Mouse (Mus musculus): ENCODE data around the gene Spata6. TPM values are rescaled to one million over a fixed set of nuclear protein-coding genes. Genes with fewer than 3 reads are reported as not detected.
A peak's percentile ranks its signal among the peaks of the same experiment; 100 is the strongest.

Gene Spata6
- polyA plus RNA-seq (2016; fragmentation: Nextera tagmentation; extraction: Ambion mirVana) = 27.9 and 32.9 TPM in 2 replicates

DNA sequence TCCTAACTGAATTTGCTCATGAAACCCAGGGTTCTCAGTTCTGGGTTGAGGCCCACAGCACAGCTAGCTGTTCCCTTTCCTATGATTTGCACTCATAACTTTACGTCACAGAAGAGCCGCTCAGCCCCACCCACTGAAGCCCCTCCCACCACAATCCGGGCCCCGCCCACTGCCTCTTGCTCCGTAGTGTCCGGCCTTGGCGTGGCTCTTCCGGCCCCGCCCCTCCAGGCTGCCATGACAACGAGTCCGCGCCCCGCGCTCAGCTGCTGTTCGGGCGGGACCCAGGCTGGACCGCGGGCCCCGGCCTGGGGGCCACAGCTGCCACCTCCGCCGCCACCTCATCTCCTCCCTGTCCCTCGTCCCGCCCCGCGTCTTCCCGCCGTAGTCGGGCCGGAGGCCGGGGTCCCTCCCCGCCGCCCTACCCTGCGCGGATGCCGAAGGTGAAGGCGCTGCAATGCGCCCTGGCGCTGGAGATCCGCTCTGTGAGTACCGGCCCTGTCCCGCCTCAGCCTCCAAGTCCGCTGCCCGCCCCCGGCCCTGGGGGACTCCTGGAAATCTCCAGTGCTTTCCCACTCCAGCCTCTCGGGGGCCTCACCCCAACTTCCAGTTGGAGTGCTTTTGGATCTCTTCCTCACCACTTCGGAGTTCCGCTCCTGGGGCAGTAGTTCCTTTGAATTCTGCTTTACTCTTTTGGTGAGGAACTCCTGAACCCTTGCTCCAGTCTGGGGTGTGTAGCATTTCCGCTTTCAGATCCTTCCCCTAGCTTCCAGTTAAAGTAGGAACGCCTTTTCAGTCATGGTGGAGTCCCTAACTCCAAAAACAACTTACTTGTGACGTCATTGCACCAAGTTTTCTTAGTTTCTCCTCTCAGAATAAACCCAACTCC lies at the start of gene Spata6:
Gene Spata6 (plus strand): TSS at position 209 of the 886 bp plus-strand sequence.
- H3K4me2 ChIP-seq = peak within 1 kb of the TSS; percentile 74
- under 1% methylated on average over 50 of the region's 50 CpGs for WGBS
- peak; percentile 94 for ATAC-seq (ENCODE audit: insufficient number of reproducible peaks, insufficient read depth, low FRiP score, low TSS enrichment, low read depth)
- H3K4me1 ChIP-seq (replicated peaks) = peaks cover 8% of the 10 kb centered on the region
- no peaks in the 10 kb centered on the region for H3K9me3 ChIP-seq
- peak within 1 kb of the TSS; percentile 86 for H3K4me3 ChIP-seq (replicated peaks)
- peak within 1 kb of the TSS; percentile 84 for H3K27ac ChIP-seq
- H3K9ac ChIP-seq (replicated peaks) = peak within 1 kb of the TSS; percentile 81
- no peaks in the 10 kb centered on the region for H3K27me3 ChIP-seq
- peaks cover 4% of the 10 kb centered on the region; the same call in 1 of the 2 replicates for H3K36me3 ChIP-seq

DNA sequence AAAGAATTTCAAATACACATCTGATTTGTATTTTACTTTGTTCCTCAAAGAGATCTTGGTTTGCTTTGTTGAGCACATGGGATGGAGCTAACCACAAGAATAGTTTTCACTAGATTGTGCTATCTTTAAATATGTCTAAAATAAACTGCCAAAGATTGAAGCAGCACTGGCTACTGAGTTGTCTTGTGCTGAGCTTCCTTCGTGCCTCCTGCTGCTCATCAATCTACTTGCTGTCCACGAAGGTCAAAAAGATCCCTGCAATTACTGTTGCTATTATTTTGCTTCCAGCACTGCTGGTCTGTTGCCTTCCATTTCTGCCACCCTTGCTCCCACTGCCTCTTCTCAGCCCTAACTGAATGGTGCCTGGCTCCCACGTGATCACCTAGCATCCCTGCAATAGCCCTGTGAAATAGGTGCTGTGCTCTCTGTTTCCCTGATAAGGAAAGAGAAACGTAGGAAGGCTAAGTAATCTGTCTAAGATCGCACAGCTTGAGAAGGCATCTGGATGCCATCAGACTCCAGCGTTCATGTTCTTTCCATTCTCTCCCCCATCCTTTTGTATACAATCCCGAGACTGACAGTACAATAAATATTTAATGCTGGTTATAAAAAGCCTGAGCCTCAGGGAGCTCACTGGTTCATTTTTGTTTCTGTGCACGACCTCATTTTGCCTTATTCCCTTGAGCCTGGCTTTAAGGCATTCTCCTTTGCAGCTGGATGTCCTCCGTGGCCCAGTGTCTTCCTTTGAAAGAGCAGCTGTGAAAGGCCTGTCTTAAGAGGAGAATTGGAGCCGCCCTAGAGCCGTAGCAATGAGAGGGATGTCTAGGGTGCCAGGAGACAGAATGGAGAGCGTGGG lies 49.0 kb upstream of the Spata6 start:
- no peak overlapping the region for H3K9ac ChIP-seq (replicated peaks)
- no peak overlapping the region for H3K4me3 ChIP-seq (replicated peaks)
- peak overlapping the region; percentile 13; the same call in 1 of the 2 replicates for H3K27ac ChIP-seq
- no peak overlapping the region; the same call in 1 of the 2 replicates for H3K4me2 ChIP-seq
- WGBS = 19% methylated on average over 12 of the region's 12 CpGs
- no peaks in the 10 kb centered on the region for H3K9me3 ChIP-seq
- H3K27me3 ChIP-seq = no peaks in the 10 kb centered on the region
- peaks cover 9% of the 10 kb centered on the region; the same call in 1 of the 2 replicates for H3K4me1 ChIP-seq (replicated peaks)
- H3K36me3 ChIP-seq = no peaks in the 10 kb centered on the region
- ATAC-seq (ENCODE audit: insufficient number of reproducible peaks, insufficient read depth, low FRiP score, low TSS enrichment, low read depth) = peak; percentile 45; the same call in 1 of the 2 replicates

DNA sequence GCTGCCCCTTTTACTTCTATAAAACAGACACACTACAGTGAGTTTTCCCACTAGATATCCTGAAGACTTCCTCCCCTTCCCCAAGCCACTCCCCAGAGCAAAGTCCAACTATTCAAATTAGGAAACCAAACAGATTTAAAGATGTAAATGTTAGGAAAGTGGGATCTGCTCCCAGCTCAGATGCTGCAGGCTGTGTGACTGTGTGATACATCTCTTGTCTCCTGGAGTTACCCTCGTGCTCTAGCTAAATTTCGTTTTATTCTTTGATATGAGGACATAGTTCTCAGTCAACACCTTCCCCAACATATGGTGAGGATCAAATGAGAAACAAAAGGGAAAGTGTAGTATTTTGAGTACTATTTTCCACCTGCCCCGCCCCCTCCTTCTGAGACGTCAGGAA lies 48.3 kb upstream of the Spata6 start:
- no peaks in the 10 kb centered on the region for H3K27me3 ChIP-seq
- H3K4me1 ChIP-seq (replicated peaks) = peaks cover 9% of the 10 kb centered on the region; the same call in 1 of the 2 replicates
- no peak for ATAC-seq (ENCODE audit: insufficient number of reproducible peaks, insufficient read depth, low FRiP score, low TSS enrichment, low read depth)
- WGBS = 55% methylated on average over 4 of the region's 4 CpGs
- peak overlapping the region; percentile 13; the same call in 1 of the 2 replicates for H3K27ac ChIP-seq
- no peak overlapping the region for H3K9ac ChIP-seq (replicated peaks)
- no peak overlapping the region for H3K4me3 ChIP-seq (replicated peaks)
- H3K4me2 ChIP-seq = no peak overlapping the region; the same call in 1 of the 2 replicates
- no peaks in the 10 kb centered on the region for H3K9me3 ChIP-seq
- no peaks in the 10 kb centered on the region for H3K36me3 ChIP-seq

DNA sequence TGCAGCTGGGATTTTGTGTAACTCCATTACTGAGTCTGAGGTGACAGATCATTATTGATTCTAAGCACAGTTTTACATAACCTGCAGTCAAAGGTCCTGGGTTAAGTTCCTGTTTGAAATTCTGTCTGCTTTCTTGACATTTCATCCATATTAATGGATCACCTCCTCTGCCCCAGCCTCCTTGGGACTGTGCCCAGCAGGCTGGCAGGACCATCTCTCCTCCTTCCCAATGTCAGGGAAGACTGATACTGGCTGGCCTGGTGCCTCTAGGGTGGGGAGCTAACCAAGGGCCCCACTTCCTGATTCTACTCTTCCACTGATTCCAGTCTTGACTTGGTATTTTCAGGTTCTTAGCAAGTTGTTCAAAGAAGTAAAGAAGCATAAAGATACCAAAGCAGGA lies 45.9 kb upstream of the Spata6 start:
- ATAC-seq (ENCODE audit: insufficient number of reproducible peaks, insufficient read depth, low FRiP score, low TSS enrichment, low read depth) = no peak
- Histone ChIP-seq H3K4me2 (no peak overlapping the region), H3K4me3 (replicated peaks) (no peak overlapping the region), H3K27ac (no peak overlapping the region), H3K9ac (replicated peaks) (no peak overlapping the region), H3K27me3 (no peaks in the 10 kb centered on the region), H3K36me3 (no peaks in the 10 kb centered on the region), H3K4me1 (replicated peaks) (peaks cover 9% of the 10 kb centered on the region; the same call in 1 of the 2 replicates), H3K9me3 (no peaks in the 10 kb centered on the region)

DNA sequence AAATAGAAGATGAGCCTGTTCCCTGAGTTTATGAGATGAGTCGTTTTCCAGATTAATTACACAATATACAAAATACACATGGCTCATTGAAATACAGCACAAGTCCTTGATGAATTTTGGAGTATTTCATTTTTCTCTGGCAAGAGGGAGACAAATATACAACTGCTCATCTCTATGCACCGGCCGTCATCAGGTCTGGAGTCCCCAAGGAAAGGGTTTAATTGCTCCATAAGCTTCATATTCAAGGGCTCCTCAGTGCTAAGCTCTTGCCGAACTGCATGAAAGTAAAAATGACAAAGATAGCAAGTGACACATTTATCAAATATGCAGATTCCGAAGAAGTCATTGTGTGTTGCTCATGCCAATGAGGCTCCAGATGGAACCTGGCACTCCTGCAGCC lies 37.9 kb upstream of the Spata6 start:
- Histone ChIP-seq H3K4me2 (no peak overlapping the region), H3K36me3 (no peaks in the 10 kb centered on the region), H3K27ac (no peak overlapping the region), H3K4me3 (replicated peaks) (no peak overlapping the region), H3K27me3 (no peaks in the 10 kb centered on the region), H3K9me3 (no peaks in the 10 kb centered on the region), H3K4me1 (replicated peaks) (0 out of 2 replicates have a peak, but pooled peaks cover 4% of the 10 kb centered on the region), H3K9ac (replicated peaks) (no peak overlapping the region)
- WGBS = 88% methylated on average over 5 of the region's 5 CpGs
- no peak for ATAC-seq (ENCODE audit: insufficient number of reproducible peaks, insufficient read depth, low FRiP score, low TSS enrichment, low read depth)

DNA sequence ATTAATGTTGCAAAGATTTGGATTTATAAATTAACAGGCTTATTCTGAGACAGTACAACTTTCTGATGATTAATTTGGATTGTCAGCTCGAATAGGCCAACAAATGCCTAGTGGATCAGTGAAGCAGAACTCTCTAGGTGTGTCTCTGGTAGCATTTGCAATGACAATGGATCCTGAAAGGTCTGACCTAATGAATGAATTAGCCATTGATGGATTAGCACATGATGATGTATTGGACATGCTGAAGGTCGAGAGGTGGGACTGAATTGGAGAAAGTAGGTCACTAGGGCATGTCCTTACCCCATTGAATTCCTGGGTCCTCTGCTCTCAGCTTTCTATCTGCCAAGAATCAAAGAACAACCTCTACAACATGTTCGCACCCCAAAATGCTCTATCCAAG lies 37.0 kb upstream of the Spata6 start:
- H3K36me3 ChIP-seq = no peaks in the 10 kb centered on the region
- H3K27me3 ChIP-seq = no peaks in the 10 kb centered on the region
- H3K9me3 ChIP-seq = no peaks in the 10 kb centered on the region
- H3K4me3 ChIP-seq (replicated peaks) = no peak overlapping the region
- no peak overlapping the region for H3K9ac ChIP-seq (replicated peaks)
- no peak for ATAC-seq (ENCODE audit: insufficient number of reproducible peaks, insufficient read depth, low FRiP score, low TSS enrichment, low read depth)
- no peak overlapping the region for H3K27ac ChIP-seq
- 0 out of 2 replicates have a peak, but pooled peaks cover 5% of the 10 kb centered on the region for H3K4me1 ChIP-seq (replicated peaks)
- H3K4me2 ChIP-seq = no peak overlapping the region
- WGBS = 76% methylated on average over 3 of the region's 3 CpGs

DNA sequence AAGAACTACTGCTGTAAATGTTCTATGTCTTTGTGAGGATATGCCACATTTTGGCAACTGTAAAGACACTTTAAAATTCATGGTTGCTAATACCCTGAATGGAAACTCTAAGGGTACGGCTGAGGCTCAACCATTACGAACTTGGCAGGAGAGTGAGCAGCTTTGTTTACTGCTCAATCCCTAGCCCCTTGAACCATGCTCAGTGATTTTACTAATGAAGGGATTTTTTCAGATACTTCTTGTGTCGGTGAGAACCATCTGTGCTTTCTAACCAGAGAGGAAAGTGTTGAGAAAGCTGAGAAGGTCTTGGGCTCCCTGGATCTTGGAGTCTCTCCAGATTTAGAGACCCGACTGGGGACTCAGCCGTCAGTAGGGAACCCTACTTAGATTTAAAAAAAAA lies 35.9 kb upstream of the Spata6 start:
- 80% methylated on average over 5 of the region's 5 CpGs for WGBS
- H3K27me3 ChIP-seq = no peaks in the 10 kb centered on the region
- no peak overlapping the region for H3K4me2 ChIP-seq
- no peak for ATAC-seq (ENCODE audit: insufficient number of reproducible peaks, insufficient read depth, low FRiP score, low TSS enrichment, low read depth)
- H3K9ac ChIP-seq (replicated peaks) = no peak overlapping the region
- no peak overlapping the region for H3K4me3 ChIP-seq (replicated peaks)
- 0 out of 2 replicates have a peak, but pooled peaks cover 5% of the 10 kb centered on the region for H3K4me1 ChIP-seq (replicated peaks)
- no peaks in the 10 kb centered on the region for H3K9me3 ChIP-seq
- H3K27ac ChIP-seq = no peak overlapping the region
- H3K36me3 ChIP-seq = no peaks in the 10 kb centered on the region

DNA sequence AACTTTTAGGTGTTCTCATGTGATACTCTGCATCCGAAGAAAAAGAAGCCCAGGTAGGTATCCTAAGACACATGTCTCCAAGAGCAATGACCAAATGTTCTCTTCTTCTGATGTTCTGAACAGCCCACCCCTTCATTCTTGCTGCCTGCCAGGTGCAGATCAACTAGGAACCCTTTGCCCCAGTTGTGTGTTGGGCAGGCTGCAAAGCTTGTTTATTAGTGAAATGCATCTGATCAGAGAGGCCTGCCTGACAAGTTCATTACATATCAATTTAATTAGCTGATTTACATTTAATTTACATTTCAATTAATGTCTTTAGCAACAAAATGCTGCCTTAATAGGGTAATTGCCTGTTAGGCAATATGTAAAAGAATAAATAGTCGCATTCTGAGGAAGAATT lies 33.8 kb upstream of the Spata6 start:
- H3K4me1 ChIP-seq (replicated peaks) = peaks cover 18% of the 10 kb centered on the region
- ATAC-seq (ENCODE audit: insufficient number of reproducible peaks, insufficient read depth, low FRiP score, low TSS enrichment, low read depth) = no peak
- no peak overlapping the region for H3K9ac ChIP-seq (replicated peaks)
- no peaks in the 10 kb centered on the region for H3K27me3 ChIP-seq
- H3K4me2 ChIP-seq = no peak overlapping the region
- H3K36me3 ChIP-seq = no peaks in the 10 kb centered on the region
- no peak overlapping the region for H3K4me3 ChIP-seq (replicated peaks)
- H3K9me3 ChIP-seq = no peaks in the 10 kb centered on the region
- 70% methylated on average over 2 of the region's 2 CpGs for WGBS
- no peak overlapping the region for H3K27ac ChIP-seq

DNA sequence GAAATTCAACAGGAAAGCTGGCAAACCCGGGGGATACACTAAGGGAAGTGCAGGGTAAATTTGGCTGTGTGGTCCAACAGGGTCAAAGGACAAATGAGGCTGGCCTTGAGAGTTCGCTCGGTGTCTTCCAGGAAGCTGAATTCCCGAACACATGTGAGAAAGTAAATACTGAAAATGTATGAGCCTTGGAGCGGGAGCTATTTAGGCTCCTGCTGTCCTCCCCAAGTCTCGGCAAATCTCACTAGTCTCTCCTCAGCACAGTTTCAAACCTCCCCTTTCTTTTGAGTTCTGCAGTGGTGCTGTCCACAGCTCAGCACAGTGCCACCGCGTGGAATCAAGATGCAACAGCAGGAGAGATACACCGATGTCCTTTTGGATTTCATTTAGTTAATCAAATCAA lies 32.8 kb upstream of the Spata6 start:
- peak overlapping the region; percentile 42 for H3K4me2 ChIP-seq
- H3K27ac ChIP-seq = no peak overlapping the region
- H3K36me3 ChIP-seq = no peaks in the 10 kb centered on the region
- no peaks in the 10 kb centered on the region for H3K9me3 ChIP-seq
- H3K9ac ChIP-seq (replicated peaks) = no peak overlapping the region
- no peak for ATAC-seq (ENCODE audit: insufficient number of reproducible peaks, insufficient read depth, low FRiP score, low TSS enrichment, low read depth)
- H3K4me1 ChIP-seq (replicated peaks) = peaks cover 28% of the 10 kb centered on the region
- 7% methylated on average over 9 of the region's 9 CpGs for WGBS
- no peaks in the 10 kb centered on the region for H3K27me3 ChIP-seq
- no peak overlapping the region for H3K4me3 ChIP-seq (replicated peaks)

DNA sequence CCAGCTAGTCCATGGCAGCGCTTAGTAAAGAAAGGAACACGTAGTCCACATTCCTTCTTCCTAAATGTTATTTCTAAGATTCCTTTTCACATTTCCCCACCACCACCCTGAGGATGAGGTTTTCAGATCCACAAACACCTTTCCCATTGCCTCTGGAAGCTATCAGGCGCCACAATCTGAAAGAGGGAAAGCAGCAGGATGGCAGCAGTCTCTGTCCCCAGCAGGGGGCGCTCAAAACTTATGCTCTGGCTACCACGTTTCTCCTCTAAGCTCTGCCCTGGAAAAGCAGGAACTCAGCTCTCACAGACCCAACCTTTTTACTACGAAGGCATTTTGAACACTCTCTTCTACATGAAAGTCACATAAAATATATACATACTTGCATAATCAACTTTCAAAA lies 32.2 kb upstream of the Spata6 start:
- Histone ChIP-seq H3K9me3 (no peaks in the 10 kb centered on the region), H3K36me3 (no peaks in the 10 kb centered on the region), H3K4me2 (peak overlapping the region; percentile 30; the same call in 1 of the 2 replicates), H3K9ac (replicated peaks) (no peak overlapping the region), H3K27me3 (no peaks in the 10 kb centered on the region), H3K27ac (no peak overlapping the region), H3K4me3 (replicated peaks) (no peak overlapping the region), H3K4me1 (replicated peaks) (peaks cover 29% of the 10 kb centered on the region)
- 13% methylated on average over 6 of the region's 6 CpGs for WGBS
- ATAC-seq (ENCODE audit: insufficient number of reproducible peaks, insufficient read depth, low FRiP score, low TSS enrichment, low read depth) = no peak

DNA sequence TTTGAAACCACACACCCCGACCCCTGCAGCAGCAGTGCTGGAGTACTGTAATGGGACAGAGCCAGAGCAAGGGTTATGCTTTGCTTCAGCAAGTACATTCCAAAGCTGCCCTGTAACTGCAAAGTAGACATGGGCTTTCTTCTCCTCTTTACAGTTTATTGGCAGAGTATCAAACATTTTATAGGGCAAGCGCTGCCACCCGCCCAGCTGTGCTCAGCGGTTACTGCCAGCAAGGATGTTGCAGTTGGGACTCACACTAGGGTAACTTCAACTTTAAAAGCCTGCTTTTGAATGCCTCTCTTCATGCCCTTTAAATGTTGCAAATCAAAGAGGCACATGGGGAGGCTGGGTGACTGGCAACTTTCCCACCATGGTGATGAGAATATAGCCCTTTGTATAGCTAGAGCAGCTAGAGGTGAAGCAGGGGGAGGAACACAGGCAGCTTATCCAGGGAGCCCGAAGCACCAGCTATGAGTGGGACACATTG lies 28.7 kb upstream of the Spata6 start:
- no peak overlapping the region for H3K9ac ChIP-seq (replicated peaks)
- peak; percentile 88 for ATAC-seq (ENCODE audit: insufficient number of reproducible peaks, insufficient read depth, low FRiP score, low TSS enrichment, low read depth)
- H3K4me2 ChIP-seq = no peak overlapping the region
- H3K27me3 ChIP-seq = no peaks in the 10 kb centered on the region
- H3K27ac ChIP-seq = peak overlapping the region; percentile 76
- no peaks in the 10 kb centered on the region for H3K9me3 ChIP-seq
- WGBS = 32% methylated on average over 5 of the region's 5 CpGs
- no peak overlapping the region for H3K4me3 ChIP-seq (replicated peaks)
- H3K36me3 ChIP-seq = no peaks in the 10 kb centered on the region
- peaks cover 29% of the 10 kb centered on the region for H3K4me1 ChIP-seq (replicated peaks)
